Mouse (Mus musculus): ENCODE results near the gene Defb45. TPM values are rescaled to one million over a fixed set of nuclear protein-coding genes. Genes with fewer than 3 reads are reported as not detected.

Gene Defb45
- polyA plus RNA-seq, 1 experiment from 2014 or later: not detected

GRCm38 (mm10) chr2:152572114-152572794, 26.9 kb downstream of the Defb45 start, which contains the start of gene Defb21:
Defb21 (plus strand) TSS chr2:152572744.
- H3K9ac ChIP-seq (replicated peaks; ENCODE audit: low read depth, low read length): no peak within 1 kb of the TSS
- H3K4me3 ChIP-seq (ENCODE audit: low read depth, low read length): no peak within 1 kb of the TSS
- H3K27ac ChIP-seq (ENCODE audit: low read length): no peak within 1 kb of the TSS
- H3K4me2 ChIP-seq (replicated peaks; ENCODE audit: low read depth, low read length): no peak within 1 kb of the TSS
- H3K36me3 ChIP-seq (ENCODE audit: control insufficient read depth, insufficient read depth, low read length): no peaks in the 10 kb centered on the region
- no peaks in the 10 kb centered on the region for H3K27me3 ChIP-seq (ENCODE audit: control insufficient read depth, insufficient read depth, low read length)
- 62% methylated on average over 11 of the region's 11 CpGs for WGBS
- no peaks in the 10 kb centered on the region for H3K4me1 ChIP-seq (ENCODE audit: control insufficient read depth, insufficient read depth, low read length)
- ATAC-seq (ENCODE audit: insufficient number of reproducible peaks, insufficient read depth, low FRiP score, low read depth): no peak
- no peaks in the 10 kb centered on the region for H3K9me3 ChIP-seq (ENCODE audit: control insufficient read depth, low read depth, low read length)

DNA sequence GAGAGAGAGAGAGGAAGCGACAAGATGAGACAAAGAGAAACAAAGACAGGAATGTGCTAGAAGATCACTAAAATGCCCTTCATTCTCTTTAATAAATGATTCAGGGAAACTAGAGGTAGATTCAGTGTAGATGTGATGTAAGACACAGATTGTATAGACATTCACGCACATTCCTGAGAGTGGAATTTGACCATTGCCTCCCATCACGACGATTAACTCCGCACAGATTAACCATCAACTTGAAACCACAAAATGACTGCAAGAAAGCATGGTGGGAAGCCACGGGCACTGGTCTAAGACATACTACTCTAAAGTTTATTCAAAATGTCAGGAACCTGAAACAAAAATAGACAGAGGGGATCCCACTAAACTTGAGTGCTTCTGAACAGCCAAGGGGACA, 28.9 kb downstream of the Defb45 start:
- no peak overlapping the region for H3K9ac ChIP-seq (replicated peaks; ENCODE audit: low read depth, low read length)

DNA sequence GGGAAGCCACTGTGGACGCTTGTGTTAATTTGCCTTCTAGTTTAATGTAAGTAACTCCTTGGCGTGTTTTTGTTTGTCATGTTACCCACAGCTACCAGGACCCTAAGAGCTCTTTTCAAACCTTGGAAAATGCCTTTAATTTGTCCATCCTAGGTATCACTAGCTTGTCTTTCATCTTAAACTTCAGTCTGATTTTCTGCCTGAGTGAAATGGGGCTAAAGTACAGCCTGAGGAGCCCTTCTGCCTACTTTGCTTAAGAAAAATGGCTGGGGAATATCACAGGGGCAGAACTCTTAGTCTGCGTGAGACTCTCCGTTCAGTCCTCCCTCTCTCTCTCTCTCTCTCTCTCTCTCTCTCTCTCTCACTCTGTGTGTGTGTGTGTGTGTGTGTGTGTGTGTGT, 29.3 kb downstream of the Defb45 start:
- no peaks in the 10 kb centered on the region for H3K9me3 ChIP-seq (ENCODE audit: control insufficient read depth, low read depth, low read length)
- ATAC-seq (ENCODE audit: insufficient number of reproducible peaks, insufficient read depth, low FRiP score, low read depth): no peak
- no peak overlapping the region for H3K4me2 ChIP-seq (replicated peaks; ENCODE audit: low read depth, low read length)
- no peaks in the 10 kb centered on the region for H3K4me1 ChIP-seq (ENCODE audit: control insufficient read depth, insufficient read depth, low read length)
- H3K27ac ChIP-seq (ENCODE audit: low read length): no peak overlapping the region
- WGBS: 76% methylated on average over 4 of the region's 4 CpGs
- H3K27me3 ChIP-seq (ENCODE audit: control insufficient read depth, insufficient read depth, low read length): no peaks in the 10 kb centered on the region
- no peak overlapping the region for H3K9ac ChIP-seq (replicated peaks; ENCODE audit: low read depth, low read length)
- H3K4me3 ChIP-seq (ENCODE audit: low read depth, low read length): no peak overlapping the region
- H3K36me3 ChIP-seq (ENCODE audit: control insufficient read depth, insufficient read depth, low read length): no peaks in the 10 kb centered on the region

More for the DNA sequence above, 28.9 kb downstream of the Defb45 start:
- no peak for ATAC-seq (ENCODE audit: insufficient number of reproducible peaks, insufficient read depth, low FRiP score, low read depth)
- no peaks in the 10 kb centered on the region for H3K9me3 ChIP-seq (ENCODE audit: control insufficient read depth, low read depth, low read length)
- no peaks in the 10 kb centered on the region for H3K36me3 ChIP-seq (ENCODE audit: control insufficient read depth, insufficient read depth, low read length)
- no peak overlapping the region for H3K4me2 ChIP-seq (replicated peaks; ENCODE audit: low read depth, low read length)
- 51% methylated on average over 6 of the region's 6 CpGs for WGBS
- H3K27me3 ChIP-seq (ENCODE audit: control insufficient read depth, insufficient read depth, low read length): no peaks in the 10 kb centered on the region
- no peaks in the 10 kb centered on the region for H3K4me1 ChIP-seq (ENCODE audit: control insufficient read depth, insufficient read depth, low read length)
- no peak overlapping the region for H3K27ac ChIP-seq (ENCODE audit: low read length)
- H3K4me3 ChIP-seq (ENCODE audit: low read depth, low read length): no peak overlapping the region

GRCm38 (mm10) chr2:152569038-152569437, 30.2 kb downstream of the Defb45 start, which contains the start of gene Gm17416:
Gm17416 (plus strand) TSS chr2:152569338.
- H3K4me1 ChIP-seq (ENCODE audit: control insufficient read depth, insufficient read depth, low read length): no peaks in the 10 kb centered on the region
- no peak within 1 kb of the TSS for H3K27ac ChIP-seq (ENCODE audit: low read length)
- no peaks in the 10 kb centered on the region for H3K27me3 ChIP-seq (ENCODE audit: control insufficient read depth, insufficient read depth, low read length)
- H3K36me3 ChIP-seq (ENCODE audit: control insufficient read depth, insufficient read depth, low read length): no peaks in the 10 kb centered on the region
- no peak within 1 kb of the TSS for H3K4me3 ChIP-seq (ENCODE audit: low read depth, low read length)
- no peak within 1 kb of the TSS for H3K9ac ChIP-seq (replicated peaks; ENCODE audit: low read depth, low read length)
- H3K4me2 ChIP-seq (replicated peaks; ENCODE audit: low read depth, low read length): no peak within 1 kb of the TSS
- H3K9me3 ChIP-seq (ENCODE audit: control insufficient read depth, low read depth, low read length): no peaks in the 10 kb centered on the region
- WGBS: 85% methylated on average over 5 of the region's 5 CpGs
- ATAC-seq (ENCODE audit: insufficient number of reproducible peaks, insufficient read depth, low FRiP score, low read depth): no peak

- no peak overlapping the region for H3K4me2 ChIP-seq (replicated peaks; ENCODE audit: low read depth, low read length)
- no peaks in the 10 kb centered on the region for H3K9me3 ChIP-seq (ENCODE audit: control insufficient read depth, low read depth, low read length)
- ATAC-seq (ENCODE audit: insufficient number of reproducible peaks, insufficient read depth, low FRiP score, low read depth): no peak
- no peaks in the 10 kb centered on the region for H3K27me3 ChIP-seq (ENCODE audit: control insufficient read depth, insufficient read depth, low read length)
- H3K4me3 ChIP-seq (ENCODE audit: low read depth, low read length): no peak overlapping the region
- no peaks in the 10 kb centered on the region for H3K4me1 ChIP-seq (ENCODE audit: control insufficient read depth, insufficient read depth, low read length)
- H3K27ac ChIP-seq (ENCODE audit: low read length): no peak overlapping the region
- H3K9ac ChIP-seq (replicated peaks; ENCODE audit: low read depth, low read length): no peak overlapping the region
- no peaks in the 10 kb centered on the region for H3K36me3 ChIP-seq (ENCODE audit: control insufficient read depth, insufficient read depth, low read length)
- 86% methylated on average over 7 of the region's 7 CpGs for WGBS
Observed at GRCm38 (mm10) chr2:152556655-152557054, 42.5 kb downstream of the Defb45 start.

DNA sequence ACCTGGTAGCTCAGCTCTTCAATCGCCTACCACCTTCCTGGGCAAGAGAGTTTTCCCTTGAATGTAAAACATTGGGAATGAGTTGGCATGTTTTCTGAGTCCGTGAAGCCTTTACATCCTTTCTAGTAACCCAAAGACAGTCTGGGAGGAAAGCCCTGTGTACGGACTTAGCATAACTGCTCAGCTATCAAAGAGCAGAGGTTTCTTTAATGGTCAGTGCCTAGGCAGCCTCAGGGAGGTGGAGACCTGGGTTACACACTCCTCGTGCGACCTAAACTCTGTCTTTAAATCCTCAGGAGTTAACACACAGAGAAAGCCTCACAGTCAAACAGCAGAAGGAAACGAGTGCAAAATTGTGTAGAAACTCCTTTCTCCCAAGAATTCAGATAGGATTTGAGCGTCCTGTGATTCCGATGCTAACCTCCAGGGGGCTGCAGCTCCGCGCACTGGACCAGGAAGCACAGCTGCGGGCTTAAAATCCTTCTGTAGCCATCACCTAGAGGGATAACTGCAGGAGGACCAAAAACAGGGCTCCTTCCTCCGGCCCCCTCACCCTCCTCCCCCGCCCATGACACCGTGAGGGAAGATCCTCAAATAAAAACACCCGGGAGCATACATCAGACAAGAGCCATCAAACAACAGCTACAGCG, 45.3 kb downstream of the Defb45 start:
- ATAC-seq (ENCODE audit: insufficient number of reproducible peaks, insufficient read depth, low FRiP score, low read depth): no peak; the same call in 1 of the 2 replicates
- Histone ChIP-seq H3K4me3 (ENCODE audit: low read depth, low read length) (no peak overlapping the region), H3K27me3 (ENCODE audit: control insufficient read depth, insufficient read depth, low read length) (no peaks in the 10 kb centered on the region), H3K9me3 (ENCODE audit: control insufficient read depth, low read depth, low read length) (no peaks in the 10 kb centered on the region), H3K36me3 (ENCODE audit: control insufficient read depth, insufficient read depth, low read length) (no peaks in the 10 kb centered on the region), H3K9ac (replicated peaks; ENCODE audit: low read depth, low read length) (no peak overlapping the region), H3K4me2 (replicated peaks; ENCODE audit: low read depth, low read length) (peak overlapping the region; percentile 13), H3K27ac (ENCODE audit: low read length) (no peak overlapping the region), H3K4me1 (ENCODE audit: control insufficient read depth, insufficient read depth, low read length) (no peaks in the 10 kb centered on the region)
- 14% methylated on average over 16 of the region's 16 CpGs for WGBS

- H3K27me3 ChIP-seq (ENCODE audit: control insufficient read depth, insufficient read depth, low read length): no peaks in the 10 kb centered on the region
- no peak overlapping the region for H3K4me3 ChIP-seq (ENCODE audit: low read depth, low read length)
- ATAC-seq (ENCODE audit: insufficient number of reproducible peaks, insufficient read depth, low FRiP score, low read depth): no peak
- H3K4me2 ChIP-seq (replicated peaks; ENCODE audit: low read depth, low read length): no peak overlapping the region
- no peaks in the 10 kb centered on the region for H3K4me1 ChIP-seq (ENCODE audit: control insufficient read depth, insufficient read depth, low read length)
- H3K27ac ChIP-seq (ENCODE audit: low read length): no peak overlapping the region
- H3K36me3 ChIP-seq (ENCODE audit: control insufficient read depth, insufficient read depth, low read length): no peaks in the 10 kb centered on the region
- WGBS: 57% methylated on average over 5 of the region's 5 CpGs
- no peaks in the 10 kb centered on the region for H3K9me3 ChIP-seq (ENCODE audit: control insufficient read depth, low read depth, low read length)
- H3K9ac ChIP-seq (replicated peaks; ENCODE audit: low read depth, low read length): no peak overlapping the region
Observed at GRCm38 (mm10) chr2:152548124-152548523, 51.1 kb downstream of the Defb45 start.

DNA sequence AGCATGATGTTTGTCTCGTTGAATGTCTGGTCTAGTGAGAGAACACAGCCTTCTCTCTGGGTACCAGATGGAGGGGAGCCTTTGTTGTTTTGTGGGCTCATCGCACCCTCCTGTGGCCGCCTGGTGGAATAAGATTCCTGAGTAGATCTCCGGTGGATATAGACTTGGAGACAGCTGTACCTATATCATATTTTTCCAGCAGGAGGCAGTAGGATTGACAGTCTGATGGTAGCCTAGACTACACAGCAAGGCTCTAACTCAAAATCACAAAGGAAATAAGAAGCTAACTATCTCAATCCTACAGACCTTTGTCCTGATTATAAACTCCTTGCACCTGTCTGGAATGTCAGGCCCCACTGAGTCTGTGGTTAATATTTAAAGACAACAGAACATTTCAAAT, 54.5 kb downstream of the Defb45 start:
- ATAC-seq (ENCODE audit: insufficient number of reproducible peaks, insufficient read depth, low FRiP score, low read depth): no peak
- Histone ChIP-seq H3K9me3 (ENCODE audit: control insufficient read depth, low read depth, low read length) (no peaks in the 10 kb centered on the region), H3K36me3 (ENCODE audit: control insufficient read depth, insufficient read depth, low read length) (no peaks in the 10 kb centered on the region), H3K27ac (ENCODE audit: low read length) (no peak overlapping the region), H3K4me3 (ENCODE audit: low read depth, low read length) (no peak overlapping the region), H3K27me3 (ENCODE audit: control insufficient read depth, insufficient read depth, low read length) (no peaks in the 10 kb centered on the region), H3K4me2 (replicated peaks; ENCODE audit: low read depth, low read length) (no peak overlapping the region), H3K4me1 (ENCODE audit: control insufficient read depth, insufficient read depth, low read length) (no peaks in the 10 kb centered on the region), H3K9ac (replicated peaks; ENCODE audit: low read depth, low read length) (no peak overlapping the region)
- WGBS: 22% methylated on average over 4 of the region's 4 CpGs
